Mouse (Mus musculus) heart, adult 2 months (tissue): ENCODE results near the gene Sept11. TPM values are rescaled to one million over a fixed set of nuclear protein-coding genes. Genes with fewer than 3 reads are reported as not detected.

Experiments used
- DNase-seq, 2 experiments: peaks; one replicate each; pipeline ENCODE4 v3.0.0; 2021
- H3K27ac ChIP-seq: fragments of 200-600 bp; 2 replicates; pipeline ENCODE4 v1.8.1; 2022
- H3K27me3 ChIP-seq: fragments of 200-500 bp; 2 replicates; pipeline ENCODE4 v1.6.1; 2012; ENCODE audit warnings: mild to moderate bottlenecking, low read length, inconsistent platforms, mixed read lengths; ENCODE audit not compliant: control insufficient read depth, insufficient read depth
- H3K36me3 ChIP-seq: fragments of 200-500 bp; 2 replicates; pipeline ENCODE4 v1.6.1; 2012; ENCODE audit warnings: low read length, inconsistent platforms; ENCODE audit not compliant: control insufficient read depth, insufficient read depth
- H3K4me1 ChIP-seq: fragments of 200-500 bp; 2 replicates; pipeline ENCODE4 v1.6.1; 2011; ENCODE audit warnings: low read length; ENCODE audit not compliant: control insufficient read depth, insufficient read depth
- H3K4me3 ChIP-seq: fragments of 200-600 bp; 2 replicates; pipeline ENCODE4 v1.8.1; 2022
- H3K79me2 ChIP-seq: fragments of 200-500 bp; replicated peaks from 2 replicates; pipeline ENCODE4 v1.6.1; 2012; ENCODE audit warnings: mild to moderate bottlenecking, inconsistent platforms, low read length, moderate library complexity, mixed read lengths; ENCODE audit not compliant: control insufficient read depth, insufficient read depth
- H3K9ac ChIP-seq: fragments of 200-500 bp; 2 replicates; pipeline ENCODE4 v1.6.1; 2012; ENCODE audit warnings: low read depth, mild to moderate bottlenecking, control low read depth, inconsistent platforms, low read length, mixed read lengths
- CTCF ChIP-seq: fragments of 200-600 bp; IDR thresholded peaks from 2 replicates; pipeline ENCODE4 v1.8.1; 2022; ENCODE audit warnings: antibody characterized with exemption, mild to moderate bottlenecking, moderate library complexity
- EP300 ChIP-seq: fragments of 200-500 bp; IDR thresholded peaks from 2 replicates; pipeline ENCODE4 v1.6.1; 2011; ENCODE audit warnings: low read depth, low read length, control low read depth; ENCODE audit not compliant: insufficient read depth
- POLR2A ChIP-seq: fragments of 200-500 bp; IDR thresholded peaks from 2 replicates; pipeline ENCODE4 v1.6.1; 2011; ENCODE audit warnings: mild to moderate bottlenecking, low read depth, low read length, control low read depth; ENCODE audit not compliant: insufficient read depth
- WGBS: fragments of 180-500 bp; shearing (Covaris S2); methylation state at CpG from one replicate; pipeline ENCODE4 v1.1.7; 2018; 5-methylcytosine and 5-hydroxymethylcytosine counted together
- intact Hi-C: fragments of 180-260 bp; cut with DNase I; formaldehyde crosslinking; loops from one replicate; pipeline ENCODE4 v1.15.1; 2025
- polyA plus RNA-seq: library from polyadenylated mRNA; depleted of rRNA; stranded (reverse); fragments of >200 nt; gene quantifications from 2 replicates; pipeline ENCODE4 v1.2.3, GENCODE M21; 2012
- total RNA-seq, 2 experiments: library from RNA; stranded (reverse); gene quantifications; 2 replicates each; pipeline ENCODE4 v1.2.3; 2021

The Sept11 gene
- total and polyA plus RNA-seq, 3 experiments: 15.6 to 34.0 (median 25.7) TPM

DNA sequence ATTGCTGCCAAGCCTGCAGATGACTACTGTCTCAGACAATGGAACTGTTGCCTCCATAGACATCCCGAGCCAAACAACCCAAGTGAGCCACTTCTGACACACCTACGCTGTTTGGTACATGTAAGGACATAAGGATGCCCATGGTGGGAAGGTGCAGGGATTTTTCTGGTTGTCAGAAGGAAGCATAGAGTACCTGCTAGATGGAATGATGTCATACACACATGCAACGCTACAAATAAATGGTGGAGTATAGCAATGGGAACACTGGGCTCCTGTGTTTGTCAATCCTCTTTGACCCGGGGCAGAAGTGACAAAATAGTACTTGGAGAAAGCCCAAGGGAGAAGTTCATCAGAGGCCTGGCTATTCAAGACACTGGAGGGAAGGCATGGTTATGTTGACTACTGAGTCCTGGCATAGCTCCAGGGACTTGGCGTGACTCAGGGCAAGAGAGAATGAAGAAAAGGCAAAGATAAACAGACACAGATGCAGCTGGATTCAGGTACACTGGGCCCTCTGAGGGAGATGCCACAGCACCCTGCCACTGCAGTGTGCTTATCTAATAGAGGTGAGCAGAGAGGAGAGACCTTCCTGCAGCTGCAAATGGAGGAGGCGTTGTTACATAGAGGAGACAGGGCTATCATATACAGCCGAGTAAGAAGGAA lies 15.4 kb upstream of the Sept11 start:
- intact Hi-C loops: no loop called here
- no peaks in the 10 kb centered on the region for H3K36me3 ChIP-seq
- no peak for TF ChIP-seq EP300
- no peak for TF ChIP-seq CTCF
- TF ChIP-seq POLR2A: no peak
- no peaks in the 10 kb centered on the region for H3K4me1 ChIP-seq
- H3K27me3 ChIP-seq: no peaks in the 10 kb centered on the region
- no peak overlapping the region for H3K9ac ChIP-seq
- no peak overlapping the region for H3K4me3 ChIP-seq
- no peaks in the 10 kb centered on the region for H3K79me2 ChIP-seq
- 67% methylated on average over 7 of the region's 7 CpGs for WGBS
- H3K27ac ChIP-seq: no peak overlapping the region
- no peak for DNase-seq

- H3K4me3 ChIP-seq: no peak overlapping the region
- WGBS: 89% methylated on average over 3 of the region's 3 CpGs
Observed at GRCm38 (mm10) chr5:93079596-93079995, 13.6 kb upstream of the Sept11 start.

DNA sequence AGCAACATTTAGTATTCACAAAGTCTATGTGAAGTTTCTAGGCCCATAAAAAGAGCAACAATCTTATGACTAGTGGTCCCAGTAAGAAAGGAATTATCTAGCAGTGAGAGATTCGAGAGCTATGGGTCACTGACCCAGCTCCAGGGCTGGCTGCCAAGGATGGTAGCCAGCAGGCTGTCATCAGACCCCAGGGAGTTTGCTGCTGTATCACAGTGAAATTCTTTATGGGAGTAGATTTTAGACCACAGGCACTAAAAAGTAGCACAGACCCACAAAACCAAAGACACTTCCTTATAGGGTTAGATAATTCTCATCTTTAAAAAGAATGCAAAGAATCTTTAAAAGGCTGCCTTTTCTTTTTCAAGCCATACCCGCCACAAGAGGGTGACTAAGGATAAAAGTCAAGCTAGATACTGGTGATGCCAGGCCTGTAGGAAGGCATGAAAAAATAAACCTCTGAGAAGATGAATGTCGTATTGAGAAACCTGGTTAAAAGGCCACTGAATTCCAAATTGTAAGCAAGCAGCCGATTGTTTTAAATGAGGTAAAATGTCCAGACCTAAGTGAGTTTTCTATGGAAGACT lies 8.1 kb upstream of the Sept11 start:
- no peak overlapping the region for H3K4me3 ChIP-seq
- H3K9ac ChIP-seq: no peak overlapping the region
- H3K79me2 ChIP-seq: no peaks in the 10 kb centered on the region
- no peaks in the 10 kb centered on the region for H3K4me1 ChIP-seq
- WGBS: 46% methylated on average over 4 of the region's 4 CpGs
- TF ChIP-seq EP300 (no peak), CTCF (peak; percentile 58)
- no peaks in the 10 kb centered on the region for H3K27me3 ChIP-seq
- H3K27ac ChIP-seq: no peak overlapping the region
- no peaks in the 10 kb centered on the region for H3K36me3 ChIP-seq
- intact Hi-C loops: loop anchor here (2.0 to 5.0 kb wide), 2 partner anchors 68 to 78 kb away; no protein-coding TSS in a partner anchor
- DNase-seq: peak; percentile 51 to 54

More at GRCm38 (mm10) chr5:93079596-93079995, 13.6 kb upstream of the Sept11 start:
- no peak for DNase-seq
- Histone ChIP-seq H3K36me3 (no peaks in the 10 kb centered on the region), H3K4me1 (no peaks in the 10 kb centered on the region), H3K27ac (no peak overlapping the region), H3K27me3 (no peaks in the 10 kb centered on the region), H3K79me2 (no peaks in the 10 kb centered on the region), H3K9ac (no peak overlapping the region)
- intact Hi-C loops: no loop called here
- no peak for TF ChIP-seq CTCF

- DNase-seq: no peak
- Histone ChIP-seq H3K27ac (no peak overlapping the region), H3K4me1 (no peaks in the 10 kb centered on the region), H3K36me3 (no peaks in the 10 kb centered on the region), H3K79me2 (no peaks in the 10 kb centered on the region), H3K4me3 (no peak overlapping the region), H3K27me3 (no peaks in the 10 kb centered on the region), H3K9ac (no peak overlapping the region)
- 87% methylated on average over 4 of the region's 4 CpGs for WGBS
- TF ChIP-seq CTCF (no peak), POLR2A (no peak), EP300 (no peak)
- intact Hi-C loops: loop anchor here (2.0 to 5.0 kb wide), 2 partner anchors 69 to 77 kb away; no protein-coding TSS in a partner anchor
Observed at GRCm38 (mm10) chr5:93085900-93086299, 7.3 kb upstream of the Sept11 start.

- 45% methylated on average over 3 of the region's 3 CpGs for WGBS
- intact Hi-C loops: loop anchor here (5.0 kb wide), 1 partner anchor 176 kb away; the partner anchor contains the start of gene Ccng2
- Histone ChIP-seq H3K79me2 (no peaks in the 10 kb centered on the region), H3K4me3 (no peak overlapping the region), H3K9ac (no peak overlapping the region), H3K36me3 (peaks cover 2% of the 10 kb centered on the region), H3K27me3 (no peaks in the 10 kb centered on the region), H3K4me1 (peaks cover 8% of the 10 kb centered on the region), H3K27ac (no peak overlapping the region)
- no peak for DNase-seq
- TF ChIP-seq EP300 (no peak), POLR2A (no peak), CTCF (no peak)
Observed at GRCm38 (mm10) chr5:93091266-93091665, 2.0 kb upstream of the Sept11 start.

- no peaks in the 10 kb centered on the region for H3K79me2 ChIP-seq
- peak; percentile 64 to 65 for DNase-seq
- WGBS: 3% methylated on average over 28 of the region's 28 CpGs
- TF ChIP-seq CTCF (no peak), EP300 (0 out of 2 replicates have a peak, but pooled peaks have one; percentile 18)
- H3K4me1 ChIP-seq: peaks cover 8% of the 10 kb centered on the region
- peak overlapping the region; percentile 87 for H3K4me3 ChIP-seq
- H3K27ac ChIP-seq: peak overlapping the region; percentile 99
- no peaks in the 10 kb centered on the region for H3K27me3 ChIP-seq
- peak overlapping the region; percentile 84 for H3K9ac ChIP-seq
- H3K36me3 ChIP-seq: peaks cover 2% of the 10 kb centered on the region
- intact Hi-C loops: loop anchor here (1.0 to 5.0 kb wide), 3 partner anchors 53 to 175 kb away; partner anchors contain the start of gene Ccng2
Observed at GRCm38 (mm10) chr5:93092147-93092781, 973 bp upstream of the Sept11 start.
